Mouse (Mus musculus) G1E (cell line): Measurements from ENCODE around the gene Armc8. TPM values are rescaled to one million over a fixed set of nuclear protein-coding genes. Genes with fewer than 3 reads are reported as not detected.

Source experiments
- ATAC-seq: 2 replicates; pipeline ENCODE4 v1.8.0; 2016; ENCODE audit warnings: mild to moderate bottlenecking; ENCODE audit not compliant: insufficient number of reproducible peaks, poor library complexity, low FRiP score, severe bottlenecking; ENCODE audit errors: extremely low read depth
- DNase-seq: peaks from one replicate; pipeline ENCODE4 v3.0.0; 2012; ENCODE audit warnings: low spot score
- H3K27me3 ChIP-seq: 2 replicates; pipeline ENCODE4 v1.6.1; 2012; ENCODE audit warnings: mild to moderate bottlenecking, low read length, inconsistent platforms; ENCODE audit not compliant: insufficient read depth
- H3K36me3 ChIP-seq: replicated peaks from 2 replicates; pipeline ENCODE3; 2012; ENCODE audit warnings: mild to moderate bottlenecking, inconsistent platforms
- H3K4me1 ChIP-seq: 2 replicates; pipeline ENCODE4 v1.6.1; 2012; ENCODE audit warnings: low read depth, low read length, inconsistent platforms, mixed read lengths; ENCODE audit not compliant: insufficient read depth
- H3K4me3 ChIP-seq: 2 replicates; pipeline ENCODE4 v1.5.1; 2012; ENCODE audit warnings: low read depth, mild to moderate bottlenecking, inconsistent platforms, low read length, moderate library complexity, mixed read lengths
- H3K9me3 ChIP-seq: replicated peaks from 2 replicates; pipeline ENCODE4 v1.6.1; 2012; ENCODE audit warnings: inconsistent platforms
- CTCF ChIP-seq: IDR thresholded peaks from 2 replicates; pipeline ENCODE4 v1.5.1; 2012; ENCODE audit warnings: low read depth, low read length, inconsistent platforms, mixed read lengths
- GATA1 ChIP-seq: IDR thresholded peaks from 2 replicates; pipeline ENCODE4 v1.6.1; 2012; ENCODE audit warnings: borderline replicate concordance, low read length, inconsistent platforms, mixed read lengths
- GATA2 ChIP-seq: IDR thresholded peaks from 2 replicates; pipeline ENCODE4 v1.6.1; 2012; ENCODE audit warnings: low read depth, low read length, inconsistent platforms, borderline replicate concordance
- POLR2AphosphoS5 ChIP-seq: IDR thresholded peaks from 2 replicates; pipeline ENCODE4 v1.6.1; 2012; ENCODE audit warnings: low read depth, low read length, inconsistent platforms; ENCODE audit not compliant: insufficient replicate concordance
- TAL1 ChIP-seq: conservative IDR thresholded peaks from 2 replicates; pipeline ENCODE4 v1.6.1; 2012; ENCODE audit warnings: low read depth, low read length, inconsistent platforms, mixed read lengths
- polyA plus RNA-seq: library from polyadenylated mRNA; stranded (reverse); fragments of >175 nt; gene quantifications from 2 replicates; pipeline ENCODE4 v1.2.3, GENCODE M21; 2012
- total RNA-seq, 2 experiments: library from RNA; stranded (forward) in 1 of 2; stranded (reverse) in 1 of 2; fragments of 200-1000 nt in 1 of 2; fragments of >200 nt in 1 of 2; fragmentation: Nextera tagmentation in 1 of 2; gene quantifications; 2 replicates each; pipeline ENCODE4 v1.2.3; 2014 to 2017

Gene Armc8
- total and polyA plus RNA-seq, 3 experiments: 3.6 to 29.1 (median 27.8) TPM

DNA sequence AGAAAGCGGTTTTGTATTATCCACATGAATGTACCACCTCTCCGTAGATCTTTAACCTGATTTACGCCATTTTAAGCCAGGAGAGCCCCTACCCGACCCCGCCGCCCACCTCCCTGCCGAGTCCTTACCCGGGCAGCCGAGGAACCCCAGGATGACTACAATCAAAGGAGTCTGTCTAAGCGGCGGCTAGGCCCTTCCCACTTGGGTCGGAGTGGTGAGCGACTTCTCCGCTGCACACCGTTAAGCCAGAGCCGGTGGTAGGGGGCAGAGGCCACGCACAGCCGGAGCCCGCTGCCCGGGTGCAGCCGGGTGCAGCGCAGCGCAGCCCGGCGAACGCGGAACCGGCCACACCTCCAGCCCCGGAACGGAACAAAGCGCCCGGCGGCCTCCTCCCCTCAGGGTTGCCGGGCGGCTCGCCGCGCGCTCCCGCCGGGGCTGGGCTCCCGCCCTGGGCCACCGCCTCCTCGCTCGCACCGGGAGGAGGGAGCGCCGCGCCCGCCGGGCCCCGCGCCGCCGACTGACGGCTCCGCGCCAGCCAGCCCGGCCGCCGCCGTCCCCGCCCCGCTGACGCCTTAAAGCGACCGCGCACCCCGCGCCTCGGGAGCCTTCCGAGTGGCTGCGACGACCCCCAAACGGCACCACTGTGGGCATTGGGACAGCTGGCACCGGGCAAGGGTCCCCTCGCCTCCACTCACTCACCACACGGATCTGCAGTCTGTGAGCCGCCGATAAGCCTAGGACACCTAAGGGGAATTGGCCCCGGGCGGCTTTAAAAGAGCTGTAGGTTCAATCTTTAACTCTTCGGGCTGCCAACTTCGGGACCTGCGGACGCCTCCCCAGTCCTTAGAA lies 132.3 kb downstream of the Armc8 start:
- ATAC-seq (no peak), DNase-seq (no peak)
- H3K9me3 ChIP-seq: peaks cover 6% of the 10 kb centered on the region; the same call in 1 of the 2 replicates
- no peaks in the 10 kb centered on the region for H3K36me3 ChIP-seq
- peak overlapping the region; percentile 67 for H3K4me3 ChIP-seq
- H3K4me1 ChIP-seq: peaks cover 57% of the 10 kb centered on the region
- TF ChIP-seq GATA1 (no peak), TAL1 (no peak), CTCF (no peak), GATA2 (no peak), POLR2AphosphoS5 (no peak)
- peaks cover 39% of the 10 kb centered on the region for H3K27me3 ChIP-seq

DNA sequence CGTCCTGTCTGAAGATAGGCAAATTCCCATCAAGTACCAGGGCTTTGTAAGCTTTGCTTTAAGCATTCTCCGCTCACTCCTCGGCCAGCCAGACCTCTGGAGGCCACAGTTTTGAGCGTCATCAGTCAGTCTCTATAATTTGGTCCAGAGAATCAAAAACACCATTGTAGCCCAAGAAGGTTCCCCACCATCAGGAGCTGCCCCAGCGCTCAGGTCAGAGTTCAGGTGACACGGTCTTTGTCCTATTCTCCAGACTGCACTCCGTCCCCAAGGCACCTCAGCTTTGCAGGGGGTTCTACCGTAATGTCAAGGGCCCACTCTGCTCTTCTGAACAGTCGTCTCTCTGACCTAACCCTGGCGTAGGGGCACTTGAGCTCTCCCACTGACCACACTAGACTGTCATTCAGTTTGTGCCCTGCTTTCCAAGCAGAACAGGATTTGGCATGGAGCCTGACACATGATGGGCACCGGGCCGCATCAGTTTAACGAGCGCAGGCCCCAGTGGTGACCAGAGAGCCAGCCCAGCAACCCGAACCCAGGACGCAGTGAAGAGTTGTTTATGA lies 133.0 kb downstream of the Armc8 start:
- Histone ChIP-seq H3K4me1 (peaks cover 63% of the 10 kb centered on the region), H3K9me3 (peaks cover 6% of the 10 kb centered on the region; the same call in 1 of the 2 replicates), H3K36me3 (no peaks in the 10 kb centered on the region), H3K27me3 (peaks cover 39% of the 10 kb centered on the region), H3K4me3 (peak overlapping the region; percentile 67; the same call in 1 of the 2 replicates)
- no peak for TF ChIP-seq TAL1
- ATAC-seq: no peak
- no peak for DNase-seq

DNA sequence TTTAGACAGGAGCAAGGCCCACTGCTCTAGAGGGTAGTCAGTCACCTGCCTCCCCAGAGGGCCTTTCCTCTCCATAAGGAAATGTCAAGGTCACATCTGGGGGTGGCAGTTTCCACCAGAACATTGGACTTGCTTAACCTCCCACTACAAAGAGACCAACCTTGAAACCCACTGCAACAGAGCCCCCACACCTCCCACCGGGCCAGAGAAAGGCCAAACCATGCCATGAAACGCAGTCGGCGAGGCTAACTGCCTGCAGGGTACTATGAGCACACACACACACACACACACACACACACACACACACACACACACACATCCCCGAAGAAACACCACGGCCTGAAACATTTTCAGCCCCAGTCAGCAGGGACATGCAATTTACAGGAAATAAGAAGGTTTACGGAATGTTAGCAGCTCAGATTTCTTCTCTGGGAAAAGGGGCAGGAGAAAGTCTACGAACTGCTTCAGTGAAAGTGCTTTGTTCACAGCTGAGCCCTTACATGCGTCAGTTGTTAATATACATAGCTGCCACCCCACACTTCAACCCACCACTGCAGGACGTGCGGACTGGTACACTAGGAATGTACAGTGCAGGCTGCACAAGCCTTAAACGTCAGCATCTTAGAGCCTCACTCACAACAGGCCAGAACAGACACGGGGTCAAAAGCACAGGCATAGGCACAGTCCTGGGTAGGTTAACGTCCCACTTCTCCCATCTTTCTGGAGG lies 133.6 kb downstream of the Armc8 start:
- Histone ChIP-seq H3K36me3 (no peaks in the 10 kb centered on the region), H3K27me3 (peaks cover 39% of the 10 kb centered on the region), H3K4me1 (peaks cover 66% of the 10 kb centered on the region), H3K4me3 (no peak overlapping the region), H3K9me3 (peaks cover 6% of the 10 kb centered on the region; the same call in 1 of the 2 replicates)
- ATAC-seq: no peak
- DNase-seq: no peak
- TF ChIP-seq TAL1: no peak
- TF ChIP-seq POLR2AphosphoS5: no peak
- TF ChIP-seq CTCF: no peak
- TF ChIP-seq GATA2: no peak
- TF ChIP-seq GATA1: no peak

DNA sequence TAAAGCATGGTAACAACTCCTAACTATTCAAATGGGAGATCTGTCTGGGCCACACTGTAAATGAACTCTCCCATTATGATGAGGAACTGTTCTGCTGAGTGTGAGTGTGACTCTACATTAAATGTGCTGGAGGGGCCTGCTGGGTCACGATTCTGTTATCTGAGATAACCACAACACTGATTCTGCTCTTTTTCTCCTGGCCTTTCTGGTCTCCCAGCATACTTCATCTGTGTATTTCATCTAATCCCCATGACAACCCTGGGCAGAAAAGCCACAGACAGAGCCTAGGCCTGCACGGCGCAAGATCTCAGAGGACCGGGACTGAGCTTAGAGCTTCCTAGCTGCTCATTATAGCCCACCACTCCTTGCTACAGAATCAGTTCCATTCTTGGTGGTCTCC lies 136.2 kb downstream of the Armc8 start:
- H3K9me3 ChIP-seq: peaks cover 6% of the 10 kb centered on the region; the same call in 1 of the 2 replicates
- TF ChIP-seq GATA2: no peak
- peak; percentile 76 for TF ChIP-seq TAL1
- H3K4me3 ChIP-seq: no peak overlapping the region; the same call in 1 of the 2 replicates
- DNase-seq: peak; percentile 64
- peaks cover 65% of the 10 kb centered on the region for H3K4me1 ChIP-seq
- peaks cover 32% of the 10 kb centered on the region for H3K27me3 ChIP-seq
- ATAC-seq: peak; percentile 96
- no peaks in the 10 kb centered on the region for H3K36me3 ChIP-seq

DNA sequence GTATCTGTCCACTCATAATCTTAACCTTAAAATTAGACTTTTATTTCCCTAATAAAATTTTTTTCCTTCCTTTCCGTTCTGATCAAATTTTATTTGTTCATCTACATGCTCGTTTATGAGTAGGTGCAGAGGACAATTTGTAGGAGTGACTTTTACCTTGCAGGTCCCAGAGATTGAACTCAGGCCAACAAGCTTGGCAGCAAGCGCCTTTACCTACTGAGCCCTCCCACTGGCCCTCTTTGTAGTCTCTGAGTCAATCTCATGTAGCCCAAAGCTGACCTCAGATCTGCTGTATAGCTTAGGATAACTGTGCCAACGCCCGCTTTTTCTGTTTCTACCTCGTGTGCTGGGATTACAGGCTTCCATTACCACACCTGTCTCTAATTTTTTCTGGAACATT lies 136.7 kb downstream of the Armc8 start:
- no peak for TF ChIP-seq POLR2AphosphoS5
- no peak for TF ChIP-seq GATA1
- no peak for TF ChIP-seq TAL1
- no peak for TF ChIP-seq GATA2
- TF ChIP-seq CTCF: no peak
- Histone ChIP-seq H3K36me3 (no peaks in the 10 kb centered on the region), H3K4me3 (no peak overlapping the region), H3K4me1 (peaks cover 64% of the 10 kb centered on the region), H3K9me3 (peaks cover 6% of the 10 kb centered on the region; the same call in 1 of the 2 replicates), H3K27me3 (peaks cover 29% of the 10 kb centered on the region)
- ATAC-seq (no peak), DNase-seq (no peak)

DNA sequence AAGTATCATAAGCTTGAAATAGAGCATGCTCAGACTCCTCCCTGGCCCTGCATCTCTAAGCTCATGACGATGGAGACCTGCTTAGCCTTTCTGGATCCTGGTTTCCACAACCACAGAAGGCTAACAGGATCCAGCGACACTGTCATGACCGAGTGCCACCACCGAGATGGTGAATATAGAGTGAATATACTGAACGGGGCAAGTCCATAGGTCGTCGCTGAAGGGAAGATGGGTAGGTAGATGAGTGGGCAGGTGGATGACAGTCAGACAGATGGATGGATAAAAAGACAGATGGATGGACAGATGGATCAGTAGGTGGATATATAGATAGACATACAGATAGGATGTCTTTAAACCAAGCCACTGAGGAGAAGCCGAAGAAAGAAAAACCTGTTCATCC lies 137.4 kb downstream of the Armc8 start:
- Histone ChIP-seq H3K36me3 (no peaks in the 10 kb centered on the region), H3K27me3 (peaks cover 27% of the 10 kb centered on the region), H3K4me1 (peaks cover 59% of the 10 kb centered on the region), H3K4me3 (no peak overlapping the region), H3K9me3 (peaks cover 2% of the 10 kb centered on the region; the same call in 1 of the 2 replicates)
- TF ChIP-seq TAL1 (no peak), GATA2 (no peak), CTCF (no peak), GATA1 (no peak), POLR2AphosphoS5 (no peak)
- ATAC-seq (no peak), DNase-seq (no peak)
